Mouse (Mus musculus) kidney, embryonic 16.5 days (tissue): ENCODE measurements at regions not wholly inside any gene's neighbourhood (a gene's known extent, or its start where the extent isn't known, plus 50 kb on each side); places are given as distances from the start of the nearest gene placed in this dataset.

Source experiments
- ATAC-seq: fragments of 200-750 bp; cut with Nextera tagmentation; 2 replicates; pipeline ENCODE4 v1.8.0; 2017; ENCODE audit warnings: moderate TSS enrichment; ENCODE audit not compliant: low FRiP score, low TSS enrichment
- H3K27ac ChIP-seq: fragments of 300-500 bp; sonication (generic); 2 replicates; pipeline ENCODE4 v1.5.1; 2014; ENCODE audit warnings: low read length
- H3K27me3 ChIP-seq: fragments of 300-500 bp; sonication (generic); 2 replicates; pipeline ENCODE4 v1.6.1; 2014; ENCODE audit warnings: low read length, control low read depth, mixed read lengths; ENCODE audit not compliant: insufficient read depth
- H3K36me3 ChIP-seq: fragments of 300-500 bp; sonication (generic); 2 replicates; pipeline ENCODE4 v1.6.1; 2014; ENCODE audit warnings: low read length, control low read depth, mixed read lengths; ENCODE audit not compliant: insufficient read depth
- H3K4me1 ChIP-seq: fragments of 300-500 bp; sonication (generic); 2 replicates; pipeline ENCODE4 v1.6.1; 2014; ENCODE audit warnings: low read length, control low read depth, mixed read lengths; ENCODE audit not compliant: insufficient read depth
- H3K4me2 ChIP-seq: fragments of 300-500 bp; sonication (generic); replicated peaks from 2 replicates; pipeline ENCODE4 v1.6.1; 2014; ENCODE audit warnings: low read depth, low read length
- H3K4me3 ChIP-seq: fragments of 300-500 bp; sonication (generic); 2 replicates; pipeline ENCODE4 v1.5.1; 2014; ENCODE audit warnings: mild to moderate bottlenecking, low read length
- H3K9ac ChIP-seq: fragments of 300-500 bp; sonication (generic); replicated peaks from 2 replicates; pipeline ENCODE4 v1.6.1; 2014; ENCODE audit warnings: low read length
- H3K9me3 ChIP-seq: fragments of 300-500 bp; sonication (generic); 2 replicates; pipeline ENCODE4 v1.6.1; 2016; ENCODE audit warnings: low read length, control low read depth
- WGBS: fragments of 180-500 bp; shearing (Covaris S2); extraction: QIAGEN DNeasy Blood & Tissue Kit; methylation state at CpG from one replicate; pipeline ENCODE4 v1.1.7; 2014; 5-methylcytosine and 5-hydroxymethylcytosine counted together

DNA sequence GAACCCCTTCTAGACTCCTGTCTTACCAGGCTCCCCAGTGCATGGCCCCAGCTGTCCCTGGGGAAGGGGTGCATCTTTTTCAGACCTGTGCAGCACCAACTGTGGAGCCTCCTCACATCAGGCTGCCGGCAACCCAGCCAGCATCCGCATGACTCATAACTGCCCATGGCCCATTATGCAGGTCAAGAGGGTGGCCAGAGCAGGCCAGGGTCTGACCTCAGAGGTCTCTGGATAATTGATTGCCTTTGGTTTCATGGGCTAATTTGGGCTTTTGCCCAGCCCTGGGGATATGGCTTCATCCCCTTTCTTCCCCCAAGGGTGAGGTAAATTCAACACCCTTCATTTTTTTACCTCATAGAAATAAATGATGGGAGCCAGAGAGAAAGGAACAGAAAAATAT is 117.2 kb upstream of the Cadm1 start:
- no peak for ATAC-seq

DNA sequence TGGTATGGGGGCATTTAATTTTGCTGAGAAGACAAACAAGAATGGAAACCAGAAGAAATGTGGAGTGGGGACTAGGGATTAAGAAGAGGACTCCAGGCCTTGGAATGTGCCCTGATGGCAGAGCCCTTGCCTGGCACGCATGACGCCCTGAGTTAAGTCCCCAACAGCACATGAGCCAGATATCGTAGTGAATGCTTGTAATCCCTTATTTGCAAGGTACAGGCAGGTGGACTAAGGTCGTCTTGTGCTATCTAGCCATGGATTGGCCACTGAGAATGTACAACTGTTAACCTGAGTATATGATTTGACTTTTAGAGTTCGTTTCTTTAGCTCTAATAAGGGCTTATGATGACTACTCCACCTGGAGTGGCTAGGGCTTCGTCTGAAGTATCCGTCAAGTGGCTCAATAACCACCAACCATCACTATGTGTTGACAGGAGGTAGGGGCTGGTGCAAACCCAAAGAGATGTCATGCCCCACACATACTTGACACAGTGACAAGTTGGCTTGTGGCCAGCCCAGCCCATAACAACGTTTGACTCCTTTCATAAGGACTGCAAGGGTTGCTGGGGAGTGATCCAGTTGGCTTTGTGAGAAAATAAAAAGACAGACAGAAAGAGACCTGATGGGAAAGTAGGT is 115.5 kb upstream of the Cadm1 start:
- Histone ChIP-seq H3K27me3 (peaks cover 6% of the 10 kb centered on the region; the same call in 1 of the 2 replicates), H3K36me3 (no peaks in the 10 kb centered on the region), H3K4me3 (no peak overlapping the region), H3K4me1 (peaks cover 3% of the 10 kb centered on the region; the same call in 1 of the 2 replicates), H3K4me2 (no peak overlapping the region), H3K9ac (no peak overlapping the region), H3K9me3 (no peaks in the 10 kb centered on the region), H3K27ac (no peak overlapping the region)
- no peak for ATAC-seq
- 80% methylated on average over 8 of the region's 8 CpGs for WGBS

More for the DNA sequence above, 117.2 kb upstream of the Cadm1 start:
- WGBS, result 26% methylated on average over 2 of the region's 2 CpGs
- H3K9ac ChIP-seq, result no peak overlapping the region
- H3K36me3 ChIP-seq, result no peaks in the 10 kb centered on the region
- no peak overlapping the region for H3K4me3 ChIP-seq
- peaks cover 9% of the 10 kb centered on the region; the same call in 1 of the 2 replicates for H3K27me3 ChIP-seq
- no peak overlapping the region for H3K4me2 ChIP-seq
- no peak overlapping the region for H3K27ac ChIP-seq
- H3K9me3 ChIP-seq, result no peaks in the 10 kb centered on the region
- H3K4me1 ChIP-seq, result no peaks in the 10 kb centered on the region; the same call in 1 of the 2 replicates

DNA sequence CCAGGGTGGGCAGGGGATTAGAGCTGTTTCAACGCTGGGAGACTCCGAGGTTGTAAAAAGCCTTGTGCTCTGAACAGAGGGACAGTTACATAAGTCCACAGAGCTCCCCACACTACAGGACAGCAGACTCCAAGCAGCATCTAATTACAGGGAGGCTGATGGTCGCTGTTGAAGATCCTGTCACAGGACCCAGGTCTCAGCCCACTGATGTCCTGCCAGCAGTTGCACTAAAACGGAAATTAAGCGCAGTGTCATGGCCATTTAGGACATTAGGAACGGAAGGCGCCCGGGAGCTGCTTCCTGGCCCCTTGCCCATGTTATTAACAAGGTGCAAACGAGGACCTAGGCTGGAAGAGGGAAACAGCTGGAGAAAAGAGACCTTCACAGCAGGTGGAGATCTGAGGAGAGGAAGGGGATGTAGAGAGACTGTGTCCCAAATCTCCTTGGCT is 107.8 kb upstream of the Cadm1 start:
- H3K4me3 ChIP-seq, result no peak overlapping the region
- H3K27me3 ChIP-seq, result no peaks in the 10 kb centered on the region
- WGBS, result 8% methylated on average over 9 of the region's 9 CpGs
- H3K27ac ChIP-seq, result peak overlapping the region; percentile 40; the same call in 1 of the 2 replicates
- ATAC-seq, result peak; percentile 78
- no peaks in the 10 kb centered on the region for H3K36me3 ChIP-seq
- no peaks in the 10 kb centered on the region for H3K9me3 ChIP-seq
- 0 out of 2 replicates have a peak overlapping the region, but pooled peaks have one; percentile 5 for H3K9ac ChIP-seq
- H3K4me2 ChIP-seq, result no peak overlapping the region
- peaks cover 19% of the 10 kb centered on the region for H3K4me1 ChIP-seq

DNA sequence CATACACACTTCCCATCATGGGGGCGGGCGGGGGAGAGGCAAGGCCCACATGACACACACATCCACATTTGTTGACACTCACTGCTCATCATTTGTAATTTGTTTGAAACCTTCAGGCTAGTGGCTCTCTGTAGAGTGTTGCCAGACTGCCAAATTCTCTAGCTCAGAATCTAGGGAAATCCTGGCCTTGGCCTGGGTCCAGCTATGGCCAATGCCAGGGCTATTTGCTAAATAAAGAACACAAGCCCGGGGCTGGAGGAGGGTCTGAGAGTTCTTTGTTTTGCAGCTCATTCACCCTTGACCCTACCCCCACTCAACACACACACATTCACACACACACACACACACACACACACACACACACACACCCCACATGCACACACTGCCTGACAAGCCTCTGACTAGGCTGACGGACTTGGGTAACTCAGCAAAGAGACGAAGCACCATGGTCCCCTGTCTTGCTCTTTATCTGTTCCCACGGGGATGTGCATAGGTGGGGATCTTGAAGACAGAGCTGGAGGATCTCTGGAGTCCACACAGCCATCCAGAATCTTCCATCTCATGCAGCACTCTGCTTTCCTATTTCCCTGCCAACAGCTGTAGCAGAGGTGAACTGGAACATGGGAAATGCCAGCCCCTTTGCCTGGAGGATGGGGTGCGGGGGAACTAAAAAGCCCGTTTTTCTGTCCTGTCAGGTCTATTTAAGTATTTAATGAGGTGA is 107.1 kb upstream of the Cadm1 start:
- Histone ChIP-seq H3K4me3 (no peak overlapping the region), H3K9me3 (no peaks in the 10 kb centered on the region), H3K9ac (no peak overlapping the region), H3K4me1 (peaks cover 19% of the 10 kb centered on the region), H3K27ac (peak overlapping the region; percentile 40; the same call in 1 of the 2 replicates), H3K4me2 (no peak overlapping the region), H3K36me3 (no peaks in the 10 kb centered on the region), H3K27me3 (no peaks in the 10 kb centered on the region)
- WGBS, result 47% methylated on average over 8 of the region's 8 CpGs
- ATAC-seq, result peak; percentile 67

DNA sequence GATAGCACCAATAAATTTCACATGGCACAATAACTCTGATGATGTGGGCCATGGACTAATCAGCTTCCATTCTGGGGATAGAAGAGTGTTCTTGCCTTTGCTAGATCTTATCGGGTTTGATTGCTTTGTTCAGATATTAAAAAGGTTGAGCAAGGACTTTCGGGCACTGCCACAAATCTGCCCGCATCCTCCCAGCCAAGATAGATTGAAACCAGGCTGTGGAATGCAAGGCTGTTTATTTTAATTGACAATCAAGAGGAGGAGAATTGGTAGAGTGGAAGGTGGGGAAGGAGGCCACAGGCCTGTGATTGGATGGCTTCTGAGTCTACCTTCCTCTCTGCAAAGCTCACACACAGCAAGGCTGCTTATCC is 106.5 kb upstream of the Cadm1 start:
- no peak overlapping the region for H3K4me3 ChIP-seq
- no peaks in the 10 kb centered on the region for H3K36me3 ChIP-seq
- no peak for ATAC-seq
- H3K9me3 ChIP-seq, result no peaks in the 10 kb centered on the region
- H3K27ac ChIP-seq, result no peak overlapping the region
- H3K4me1 ChIP-seq, result peaks cover 19% of the 10 kb centered on the region
- H3K4me2 ChIP-seq, result no peak overlapping the region
- 71% methylated on average over 3 of the region's 3 CpGs for WGBS
- H3K27me3 ChIP-seq, result no peaks in the 10 kb centered on the region
- H3K9ac ChIP-seq, result no peak overlapping the region

DNA sequence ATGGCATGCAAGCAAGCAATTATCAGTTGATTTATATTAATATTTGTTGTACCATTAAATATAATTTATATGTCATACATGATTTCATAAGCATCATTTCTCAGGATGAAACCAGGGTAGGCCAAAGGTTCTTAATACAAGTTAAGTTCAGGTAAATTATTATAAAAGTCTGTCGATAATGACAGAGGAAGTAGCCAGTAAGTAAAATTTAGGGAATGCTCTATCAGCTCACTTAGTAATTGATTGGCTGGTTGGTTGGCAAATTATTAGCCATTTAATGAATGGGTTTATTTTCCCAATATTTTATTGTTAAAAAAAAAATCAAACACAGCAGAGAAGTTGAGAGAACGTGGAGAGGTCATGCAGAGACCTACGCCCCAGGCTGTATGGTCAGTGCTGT is 105.8 kb upstream of the Cadm1 start:
- H3K27ac ChIP-seq, result no peak overlapping the region
- H3K9me3 ChIP-seq, result no peaks in the 10 kb centered on the region
- no peaks in the 10 kb centered on the region for H3K36me3 ChIP-seq
- H3K4me3 ChIP-seq, result no peak overlapping the region
- peaks cover 17% of the 10 kb centered on the region for H3K4me1 ChIP-seq
- H3K27me3 ChIP-seq, result no peaks in the 10 kb centered on the region
- no peak overlapping the region for H3K4me2 ChIP-seq
- no peak overlapping the region for H3K9ac ChIP-seq
- WGBS, result 64% methylated on average over 3 of the region's 3 CpGs
- no peak for ATAC-seq

DNA sequence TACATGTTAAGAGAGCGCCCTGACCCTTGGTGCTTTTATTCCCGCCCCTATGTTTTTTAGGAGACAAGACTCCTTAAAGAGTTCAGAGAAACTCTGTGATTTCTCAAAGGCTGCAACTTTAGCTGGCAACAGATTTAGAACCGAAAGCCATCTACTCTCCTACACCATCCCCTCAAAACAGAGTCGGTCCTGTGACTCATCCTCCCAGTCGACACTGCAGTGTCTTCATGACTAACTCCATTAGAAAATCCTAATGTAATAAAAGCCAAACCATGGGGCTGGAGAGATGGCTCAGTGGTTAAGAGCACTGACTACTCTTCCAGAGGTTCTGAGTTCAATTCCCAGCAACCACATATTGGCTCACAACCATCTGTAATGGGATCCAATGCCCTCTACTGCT is 103.3 kb upstream of the Cadm1 start:
- no peaks in the 10 kb centered on the region for H3K27me3 ChIP-seq
- 90% methylated on average over 5 of the region's 5 CpGs for WGBS
- no peaks in the 10 kb centered on the region for H3K9me3 ChIP-seq
- peaks cover 16% of the 10 kb centered on the region; the same call in 1 of the 2 replicates for H3K4me1 ChIP-seq
- no peaks in the 10 kb centered on the region for H3K36me3 ChIP-seq
- H3K4me3 ChIP-seq, result no peak overlapping the region
- H3K9ac ChIP-seq, result no peak overlapping the region
- no peak overlapping the region for H3K27ac ChIP-seq
- no peak for ATAC-seq
- H3K4me2 ChIP-seq, result no peak overlapping the region

DNA sequence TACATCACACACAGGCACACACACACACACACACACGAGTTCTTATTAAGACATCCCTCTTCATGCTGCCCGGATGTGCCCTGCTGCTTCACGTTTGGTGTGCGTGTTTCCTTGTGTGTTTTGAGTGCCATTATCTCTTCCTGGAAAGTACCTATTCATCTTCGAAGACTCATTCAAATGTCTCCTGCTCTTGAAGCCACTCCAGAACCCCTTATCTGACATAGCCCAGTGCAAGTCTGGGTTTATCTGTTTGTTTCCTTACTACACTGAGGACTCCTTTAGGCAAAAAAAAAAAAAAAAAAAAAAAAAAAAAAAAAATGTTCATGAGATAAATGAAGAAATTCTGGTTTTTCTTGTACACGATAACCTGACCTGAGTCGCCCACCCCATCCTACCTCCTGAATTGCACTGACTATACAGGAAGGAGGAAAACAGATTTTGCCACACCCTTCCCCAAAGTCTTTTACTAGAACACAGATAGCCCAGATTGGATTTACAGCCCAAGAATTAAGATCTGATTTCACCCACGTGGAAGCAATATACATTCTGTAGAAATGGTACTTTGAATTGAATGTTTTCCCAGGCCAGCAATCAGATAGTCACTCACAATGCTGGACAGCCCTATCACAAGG is 101.1 kb upstream of the Cadm1 start:
- no peaks in the 10 kb centered on the region; the same call in 1 of the 2 replicates for H3K4me1 ChIP-seq
- no peak overlapping the region for H3K9ac ChIP-seq
- no peaks in the 10 kb centered on the region for H3K9me3 ChIP-seq
- H3K4me3 ChIP-seq, result no peak overlapping the region
- 69% methylated on average over 8 of the region's 8 CpGs for WGBS
- no peak for ATAC-seq
- no peak overlapping the region for H3K4me2 ChIP-seq
- H3K27me3 ChIP-seq, result no peaks in the 10 kb centered on the region
- H3K36me3 ChIP-seq, result no peaks in the 10 kb centered on the region
- no peak overlapping the region for H3K27ac ChIP-seq

DNA sequence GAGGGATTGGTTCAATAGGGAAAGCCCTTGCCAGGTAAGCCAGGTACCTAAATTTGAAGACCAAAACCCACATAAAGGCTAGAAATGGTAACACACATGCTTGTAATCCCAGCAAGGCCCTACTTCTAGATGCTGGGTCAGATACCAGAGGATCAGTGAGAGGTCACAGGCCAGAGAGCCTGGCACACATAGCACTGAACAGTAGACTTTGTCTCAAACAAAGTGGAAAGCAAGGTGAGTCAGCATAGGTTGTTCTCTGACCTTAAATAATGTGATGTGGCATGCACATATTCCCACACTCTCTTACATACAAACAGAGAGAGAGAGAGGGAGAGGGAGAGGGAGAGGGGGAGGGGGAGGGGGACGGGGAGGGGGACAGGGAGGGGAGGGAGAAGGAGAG is 100.3 kb upstream of the Cadm1 start:
- no peak overlapping the region for H3K27ac ChIP-seq
- H3K36me3 ChIP-seq, result no peaks in the 10 kb centered on the region
- H3K4me3 ChIP-seq, result no peak overlapping the region
- H3K4me1 ChIP-seq, result no peaks in the 10 kb centered on the region
- H3K27me3 ChIP-seq, result no peaks in the 10 kb centered on the region
- no CpG with 5 or more reads among the region's 1 CpGs for WGBS
- no peak for ATAC-seq
- no peak overlapping the region for H3K9ac ChIP-seq
- H3K4me2 ChIP-seq, result no peak overlapping the region
- no peaks in the 10 kb centered on the region for H3K9me3 ChIP-seq

DNA sequence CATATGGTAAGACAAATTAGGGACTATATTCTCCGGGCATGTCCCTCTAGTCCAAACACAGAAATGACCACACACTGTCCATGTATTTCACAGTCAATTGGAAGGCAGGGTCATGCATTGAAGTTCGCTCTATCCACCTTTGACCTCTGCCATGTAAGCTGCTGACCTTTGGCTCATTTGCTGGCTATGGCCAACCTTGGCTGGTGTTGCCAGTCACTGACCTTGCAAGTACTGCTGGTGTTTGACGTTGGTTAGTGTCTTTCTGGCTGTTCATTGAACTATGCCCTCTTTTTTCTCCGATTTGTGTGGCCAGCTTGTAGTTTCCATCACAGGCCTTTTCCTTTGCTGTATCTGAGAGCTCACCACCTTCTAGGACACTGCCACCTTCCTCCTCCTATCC is 97.3 kb upstream of the Cadm1 start:
- Histone ChIP-seq H3K4me1 (peaks cover 4% of the 10 kb centered on the region; the same call in 1 of the 2 replicates), H3K4me3 (no peak overlapping the region), H3K27ac (no peak overlapping the region), H3K4me2 (no peak overlapping the region), H3K36me3 (no peaks in the 10 kb centered on the region), H3K9me3 (no peaks in the 10 kb centered on the region), H3K9ac (no peak overlapping the region), H3K27me3 (no peaks in the 10 kb centered on the region)
- ATAC-seq, result no peak
- WGBS, result 71% methylated on average over 4 of the region's 4 CpGs
